Mouse (Mus musculus) Muller cell, postnatal 12 days (primary cell): ENCODE measurements around the gene Gm20924.
"Not testable (repeated sequence)": the region's sequence is repeated elsewhere in the genome, so short reads cannot be mapped to it uniquely, and the experiment has no call there.

Experiments used
- DNase-seq: peaks from one replicate; pipeline ENCODE4 v3.0.0-alpha.2; 2015; ENCODE audit errors: inconsistent ontology term

Gene Gm20924

GRCm38 (mm10) chrY:65207427-65207826 is at the start of gene Gm20924:
TSS of gene Gm20924 (minus strand) at chrY:65207527.
- not testable (repeated sequence) for DNase-seq
